ENCODE assay signal across 9 mouse cellular contexts in genomic region chr16:32087629-32088443, GRCm38 (mm10). TPM values are rescaled to one million over a fixed set of nuclear protein-coding genes. Genes with fewer than 3 reads are reported as not detected.
A peak's percentile ranks its signal among the peaks of the same experiment; 100 is the strongest.
DNase-seq lines count a peak whose midpoint lies in the region; ATAC-seq and TF ChIP-seq lines count a peak whose summit lies in the region.
"Had no signal": no experiment of that assay in that cellular context is flagged by ENCODE, and none has a peak within 500 bp of the region (broad histone marks: within the 10 kb centered on the region; RNA-seq: fewer than 3 reads in every experiment).

No protein-coding gene starts in this region.

- H3K36me3 ChIP-seq in liver, adult 2 months (ENCODE audit: control insufficient read depth, insufficient read depth, low read length): peaks cover 43% of the 10 kb centered on the region
- H3K36me3 ChIP-seq in liver, embryonic 11.5 days (ENCODE audit: control insufficient read depth, insufficient read depth, low read length): peaks cover 14% of the 10 kb centered on the region
- peaks cover 25% of the 10 kb centered on the region for H3K36me3 ChIP-seq in heart, embryonic 16.5 days (ENCODE audit: control insufficient read depth, insufficient read depth)
- peaks cover 61% of the 10 kb centered on the region for H3K36me3 ChIP-seq in thymus, adult 2 months (ENCODE audit: control insufficient read depth, insufficient read depth, low read length)
- peaks cover 100% of the 10 kb centered on the region for H3K36me3 ChIP-seq in forebrain, embryonic 10.5 days (replicated peaks)
- 0 out of 2 replicates have a peak, but pooled peaks cover 9% of the 10 kb centered on the region for H3K36me3 ChIP-seq in hindbrain, embryonic 11.5 days (ENCODE audit: control insufficient read depth, insufficient read depth, low read length)

- no peak overlapping the region for H3K4me3 ChIP-seq in liver, adult 2 months (ENCODE audit: insufficient read depth, low read depth, low read length)
- H3K4me3 ChIP-seq in liver, embryonic 11.5 days (ENCODE audit: low read depth, low read length): no peak overlapping the region
- no peak overlapping the region for H3K4me3 ChIP-seq in heart, embryonic 16.5 days (ENCODE audit: low read length)
- H3K4me3 ChIP-seq in thymus, adult 2 months (ENCODE audit: control insufficient read depth, insufficient read depth, low read length): no peak overlapping the region; the same call in 1 of the 2 replicates
- H3K4me3 ChIP-seq in forebrain, embryonic 10.5 days: no peak overlapping the region
- no peak overlapping the region for H3K4me3 ChIP-seq in hindbrain, embryonic 11.5 days (ENCODE audit: low read depth, low read length)

- no peak for TF ChIP-seq POLR2A in liver, adult 2 months (IDR thresholded peaks at IDR 0.05; ENCODE audit: extremely low read depth, insufficient read depth, low read length)
- no peak for TF ChIP-seq POLR2A in thymus, adult 2 months (IDR thresholded peaks at IDR 0.05; ENCODE audit: control insufficient read depth, extremely low read depth, insufficient read depth, low read length, poor library complexity)

- no peak for ATAC-seq in liver, embryonic 11.5 days (replicated peaks; ENCODE audit: low FRiP score)
- ATAC-seq in heart, embryonic 16.5 days (replicated peaks; ENCODE audit: extremely low read depth, insufficient read depth, low FRiP score): no peak
- no peak for ATAC-seq in hindbrain, embryonic 11.5 days (ENCODE audit: low FRiP score)

- H3K79me2 ChIP-seq in liver, adult 2 months (ENCODE audit: control insufficient read depth, insufficient read depth, low read length): no peaks in the 10 kb centered on the region

- H3K4me1 ChIP-seq in liver, adult 2 months (ENCODE audit: control insufficient read depth, insufficient read depth, low read length): no peaks in the 10 kb centered on the region
- H3K4me1 ChIP-seq in liver, embryonic 11.5 days (replicated peaks; ENCODE audit: control insufficient read depth, insufficient read depth, low read length): no peaks in the 10 kb centered on the region
- no peaks in the 10 kb centered on the region; the same call in 1 of the 2 replicates for H3K4me1 ChIP-seq in heart, embryonic 16.5 days (ENCODE audit: control insufficient read depth, insufficient read depth, low read length)
- H3K4me1 ChIP-seq in thymus, adult 2 months (replicated peaks; ENCODE audit: control insufficient read depth, insufficient read depth, low read length): peaks cover 14% of the 10 kb centered on the region
- H3K4me1 ChIP-seq in forebrain, embryonic 10.5 days: no peaks in the 10 kb centered on the region
- H3K4me1 ChIP-seq in hindbrain, embryonic 11.5 days (replicated peaks; ENCODE audit: control insufficient read depth, insufficient read depth, low read length): no peaks in the 10 kb centered on the region

- H3K4me2 ChIP-seq in liver, embryonic 11.5 days: no peak overlapping the region
- H3K4me2 ChIP-seq in heart, embryonic 16.5 days (ENCODE audit: low read depth, low read length): peak overlapping the region; percentile 25
- H3K4me2 ChIP-seq in hindbrain, embryonic 11.5 days (replicated peaks; ENCODE audit: low read depth, low read length): no peak overlapping the region

- 23% methylated on average over 17 of the region's 17 CpGs for WGBS in liver, adult 2 months
- WGBS in liver, embryonic 11.5 days: 68% methylated on average over 17 of the region's 17 CpGs
- WGBS in heart, embryonic 16.5 days: 65% methylated on average over 17 of the region's 17 CpGs
- WGBS in thymus, adult 2 months: 9% methylated on average over 17 of the region's 17 CpGs
- WGBS in forebrain, embryonic 10.5 days: 87% methylated on average over 17 of the region's 17 CpGs
- WGBS in hindbrain, embryonic 11.5 days: 84% methylated on average over 17 of the region's 17 CpGs

- peak; percentile 53 for DNase-seq in liver, adult 2 months (ENCODE audit: extremely low read depth, low read depth, low spot score)
- DNase-seq in liver, embryonic 11.5 days (ENCODE audit: low spot score): no peak
- DNase-seq in kidney, postnatal 25 days: peak; percentile 85
- peak; percentile 55 for DNase-seq in thymus, adult 2 months
- DNase-seq in forebrain, embryonic 10.5 days (ENCODE audit: extremely low spot score, low spot score): no peak
- DNase-seq in right cerebral cortex, adult 18-20 months: no peak
- no peak for DNase-seq in hindbrain, embryonic 11.5 days (ENCODE audit: low spot score)

- peak overlapping the region; percentile 47; the same call in 1 of the 2 replicates for H3K27ac ChIP-seq in liver, adult 2 months (replicated peaks; ENCODE audit: insufficient read depth, low read depth, low read length)
- H3K27ac ChIP-seq in liver, embryonic 11.5 days (ENCODE audit: low read depth, low read length): no peak overlapping the region
- H3K27ac ChIP-seq in heart, embryonic 16.5 days (ENCODE audit: low read length): peak overlapping the region; percentile 25; the same call in 1 of the 2 replicates
- H3K27ac ChIP-seq in thymus, adult 2 months (ENCODE audit: control insufficient read depth, insufficient read depth, low read length): peak overlapping the region; percentile 87
- no peak overlapping the region for H3K27ac ChIP-seq in forebrain, embryonic 10.5 days
- H3K27ac ChIP-seq in hindbrain, embryonic 11.5 days (ENCODE audit: low read depth, low read length): no peak overlapping the region
- H3K27ac ChIP-seq: liver, embryonic 14.5 days had no signal

- H3K9ac ChIP-seq in liver, adult 2 months (ENCODE audit: low read depth, low read length): no peak overlapping the region; the same call in 1 of the 2 replicates
- H3K9ac ChIP-seq in liver, embryonic 11.5 days (ENCODE audit: low read depth, low read length): no peak overlapping the region
- no peak overlapping the region for H3K9ac ChIP-seq in heart, embryonic 16.5 days (ENCODE audit: low read length)
- no peak overlapping the region for H3K9ac ChIP-seq in hindbrain, embryonic 11.5 days (ENCODE audit: low read depth, low read length)
- H3K9ac ChIP-seq: liver, embryonic 14.5 days had no signal

- no peak for TF ChIP-seq CTCF in liver, adult 2 months (IDR thresholded peaks at IDR 0.05; ENCODE audit: low read depth, low read length)
- no peak for TF ChIP-seq CTCF in thymus, adult 2 months (IDR thresholded peaks at IDR 0.05; ENCODE audit: borderline replicate concordance, control insufficient read depth, extremely low read depth, insufficient read depth, low read length, poor library complexity)

- H3K27me3 ChIP-seq in liver, adult 2 months (ENCODE audit: control insufficient read depth, insufficient read depth, low read length): no peaks in the 10 kb centered on the region
- H3K27me3 ChIP-seq in liver, embryonic 11.5 days (replicated peaks; ENCODE audit: control insufficient read depth, insufficient read depth, low read length): no peaks in the 10 kb centered on the region
- no peaks in the 10 kb centered on the region for H3K27me3 ChIP-seq in heart, embryonic 16.5 days (ENCODE audit: control insufficient read depth, insufficient read depth, low read length)
- no peaks in the 10 kb centered on the region for H3K27me3 ChIP-seq in thymus, adult 2 months (ENCODE audit: control insufficient read depth, insufficient read depth, low read length)
- no peaks in the 10 kb centered on the region for H3K27me3 ChIP-seq in forebrain, embryonic 10.5 days (ENCODE audit: poor library complexity, severe bottlenecking)
- H3K27me3 ChIP-seq in hindbrain, embryonic 11.5 days (ENCODE audit: control insufficient read depth, insufficient read depth, low read length): no peaks in the 10 kb centered on the region

- H3K9me3 ChIP-seq in liver, embryonic 11.5 days (ENCODE audit: control insufficient read depth, low read length): no peaks in the 10 kb centered on the region
- H3K9me3 ChIP-seq in heart, embryonic 16.5 days (replicated peaks; ENCODE audit: control insufficient read depth, low read length): no peaks in the 10 kb centered on the region
- H3K9me3 ChIP-seq in forebrain, embryonic 10.5 days: no peaks in the 10 kb centered on the region
- no peaks in the 10 kb centered on the region for H3K9me3 ChIP-seq in hindbrain, embryonic 11.5 days (ENCODE audit: control insufficient read depth, low read length)

RNA-seq across cellular contexts. Expression of gene Pak2, which starts 8.7 kb away (rescaled TPM):
- total RNA-seq in liver, adult 2 months (2014; rRNA removed): 11.0 and 11.8 TPM in 2 replicates
- 5.8 and 6.3 TPM in 2 replicates for polyA plus RNA-seq in liver, adult 2 months (2012; rRNA removed)
- 30.0 and 32.9 TPM in 2 replicates for polyA plus RNA-seq in liver, embryonic 11.5 days (2014; fragmentation: Nextera tagmentation; extraction: Ambion mirVana)
- 23.9 and 26.5 TPM in 2 replicates for polyA plus RNA-seq in heart, embryonic 16.5 days (2015; fragmentation: Nextera tagmentation; extraction: Ambion mirVana)
- polyA plus RNA-seq in thymus, adult 2 months (2012; rRNA removed): 35.3 and 40.8 TPM in 2 replicates
- 41.0 and 41.3 TPM in 2 replicates for polyA plus RNA-seq in forebrain, embryonic 10.5 days (2016; fragmentation: Nextera tagmentation; extraction: Ambion mirVana)
- polyA plus RNA-seq in hindbrain, embryonic 11.5 days (2014; fragmentation: Nextera tagmentation; extraction: Ambion mirVana): 46.4 and 48.0 TPM in 2 replicates

RNA-seq across cellular contexts. Expression of gene Pigx, which starts 11.7 kb away (rescaled TPM):
- 37.7 and 40.5 TPM in 2 replicates for total RNA-seq in liver, adult 2 months (2014; rRNA removed)
- polyA plus RNA-seq in liver, adult 2 months (2012; rRNA removed): 17.5 and 19.0 TPM in 2 replicates
- 57.1 and 63.0 TPM in 2 replicates for polyA plus RNA-seq in liver, embryonic 11.5 days (2014; fragmentation: Nextera tagmentation; extraction: Ambion mirVana)
- 63.6 and 73.0 TPM in 2 replicates for polyA plus RNA-seq in heart, embryonic 16.5 days (2015; fragmentation: Nextera tagmentation; extraction: Ambion mirVana)
- 81.6 and 89.5 TPM in 2 replicates for polyA plus RNA-seq in thymus, adult 2 months (2012; rRNA removed)
- polyA plus RNA-seq in forebrain, embryonic 10.5 days (2016; fragmentation: Nextera tagmentation; extraction: Ambion mirVana): 153 TPM in 2 replicates
- polyA plus RNA-seq in hindbrain, embryonic 11.5 days (2014; fragmentation: Nextera tagmentation; extraction: Ambion mirVana): 147 and 150 TPM in 2 replicates

RNA-seq across cellular contexts. Expression of gene Cep19, which starts 11.8 kb away (rescaled TPM):
- total RNA-seq in liver, adult 2 months (2014; rRNA removed): 6.0 and 6.5 TPM in 2 replicates
- 7.6 and 10.1 TPM in 2 replicates for polyA plus RNA-seq in liver, adult 2 months (2012; rRNA removed)
- polyA plus RNA-seq in liver, embryonic 11.5 days (2014; fragmentation: Nextera tagmentation; extraction: Ambion mirVana): 14.3 and 14.7 TPM in 2 replicates
- polyA plus RNA-seq in heart, embryonic 16.5 days (2015; fragmentation: Nextera tagmentation; extraction: Ambion mirVana): 21.7 and 26.3 TPM in 2 replicates
- 21.4 and 21.7 TPM in 2 replicates for polyA plus RNA-seq in thymus, adult 2 months (2012; rRNA removed)
- polyA plus RNA-seq in forebrain, embryonic 10.5 days (2016; fragmentation: Nextera tagmentation; extraction: Ambion mirVana): 41.0 and 44.0 TPM in 2 replicates
- polyA plus RNA-seq in hindbrain, embryonic 11.5 days (2014; fragmentation: Nextera tagmentation; extraction: Ambion mirVana): 47.5 and 47.7 TPM in 2 replicates

Comparison
In these comparisons a context has a peak if more than half of its experiments do, and no peak if none do; other contexts are left out.
1. DNase-seq: peak in liver, adult 2 months (single experiment), kidney, postnatal 25 days (2 of 2) and thymus, adult 2 months (single experiment); none in liver, embryonic 11.5 days (single experiment), forebrain, embryonic 10.5 days (single experiment), right cerebral cortex, adult 18-20 months (single experiment) and hindbrain, embryonic 11.5 days (single experiment).
2. H3K27ac ChIP-seq: peak in liver, adult 2 months (single experiment), heart, embryonic 16.5 days (single experiment) and thymus, adult 2 months (single experiment); none in liver, embryonic 11.5 days (single experiment), forebrain, embryonic 10.5 days (single experiment) and hindbrain, embryonic 11.5 days (single experiment).